In the genomic region with DNA sequence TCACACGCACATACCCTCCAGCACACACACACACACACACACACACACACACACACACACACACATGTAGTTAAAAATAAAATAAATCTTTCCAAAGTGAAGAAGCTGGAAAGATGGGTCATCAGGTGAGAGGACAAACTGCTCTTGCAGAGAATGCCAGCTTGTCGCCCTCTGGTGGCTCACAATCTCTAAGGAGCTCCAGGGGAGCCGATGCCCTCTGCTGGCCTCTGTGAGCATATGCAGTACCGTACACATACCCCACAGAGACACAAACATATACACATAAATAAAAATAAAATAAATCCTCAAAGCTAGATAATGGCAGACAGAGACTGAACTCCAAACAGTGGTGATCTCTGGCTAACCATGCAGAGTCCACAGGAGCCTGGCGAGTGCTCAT, we compare ENCODE assay signal across 9 mouse cellular contexts.
DNase-seq lines count a peak whose midpoint lies in the region; ATAC-seq and TF ChIP-seq lines count a peak whose summit lies in the region.
"Had no signal": no experiment of that assay in that cellular context is flagged by ENCODE, and none has a peak within 500 bp of the region (broad histone marks: within the 10 kb centered on the region; RNA-seq: fewer than 3 reads in every experiment).

No protein-coding gene starts in this region.

- H3K4me1 ChIP-seq in lung, embryonic 14.5 days (ENCODE audit: insufficient read depth): no peaks in the 10 kb centered on the region
- no peaks in the 10 kb centered on the region for H3K4me1 ChIP-seq in bone marrow macrophage, adult 2 months (ENCODE audit: control insufficient read depth, insufficient read depth, low read length)
- no peaks in the 10 kb centered on the region for H3K4me1 ChIP-seq in lung, postnatal 0 days (ENCODE audit: insufficient read depth, low read depth, low read length)
- H3K4me1 ChIP-seq: limb, embryonic 12.5 days had no signal

- H3K4me2 ChIP-seq in lung, embryonic 14.5 days: no peak overlapping the region
- H3K4me2 ChIP-seq in lung, postnatal 0 days (replicated peaks; ENCODE audit: low read depth, low read length): no peak overlapping the region
- H3K4me2 ChIP-seq: limb, embryonic 12.5 days had no signal

- peak; percentile 67 for TF ChIP-seq CTCF in lung, embryonic 14.5 days (IDR thresholded peaks at IDR 0.05; ENCODE audit: low read depth)
- peak; percentile 65; the same call in 1 of the 2 replicates for TF ChIP-seq CTCF in bone marrow macrophage, adult 2 months (IDR thresholded peaks at IDR 0.05; ENCODE audit: low read depth, low read length)
- peak; percentile 70 for TF ChIP-seq CTCF in lung, postnatal 0 days (IDR thresholded peaks at IDR 0.05)

- TF ChIP-seq EP300 in lung, postnatal 0 days (IDR thresholded peaks at IDR 0.05): no peak

- no peak overlapping the region for H3K4me3 ChIP-seq in lung, embryonic 14.5 days (ENCODE audit: low read depth, low read length)
- H3K4me3 ChIP-seq in bone marrow macrophage, adult 2 months (ENCODE audit: insufficient read depth, low read length): no peak overlapping the region
- H3K4me3 ChIP-seq in lung, postnatal 0 days (ENCODE audit: low read depth, low read length): no peak overlapping the region
- H3K4me3 ChIP-seq: limb, embryonic 12.5 days had no signal

- no peaks in the 10 kb centered on the region for H3K27me3 ChIP-seq in lung, embryonic 14.5 days (ENCODE audit: insufficient read depth, low read length)
- H3K27me3 ChIP-seq in lung, postnatal 0 days (replicated peaks; ENCODE audit: insufficient read depth, low read length): no peaks in the 10 kb centered on the region
- H3K27me3 ChIP-seq: limb, embryonic 12.5 days had no signal

- H3K9me3 ChIP-seq in lung, embryonic 14.5 days (ENCODE audit: low read depth, low read length): no peaks in the 10 kb centered on the region
- H3K9me3 ChIP-seq in lung, postnatal 0 days (ENCODE audit: low read length): no peaks in the 10 kb centered on the region
- H3K9me3 ChIP-seq: limb, embryonic 12.5 days had no signal

- DNase-seq in embryo, embryonic 10 days (ENCODE audit: low spot score): peak; percentile 45
- no peak for DNase-seq in embryo, embryonic 9.5 days (ENCODE audit: extremely low spot score)
- peak; percentile 61 for DNase-seq in lung, embryonic 14.5 days
- no peak for DNase-seq in lung, postnatal 25 days (ENCODE audit: low spot score)
- DNase-seq in lung, postnatal 0 days (ENCODE audit: low spot score): peak; percentile 21
- DNase-seq in ovary, postnatal 14 days (ENCODE audit: low spot score): no peak
- DNase-seq in frontal cortex, adult 2 months (ENCODE audit: extremely low spot score in 1 of 2, low spot score in 1 of 2): no peak

- H3K9ac ChIP-seq in lung, embryonic 14.5 days: no peak overlapping the region
- no peak overlapping the region for H3K9ac ChIP-seq in lung, postnatal 0 days (replicated peaks; ENCODE audit: low read depth)
- H3K9ac ChIP-seq: limb, embryonic 12.5 days had no signal

- ATAC-seq in lung, embryonic 14.5 days (ENCODE audit: insufficient read depth): no peak
- ATAC-seq in lung, postnatal 0 days: no peak

- WGBS in lung, embryonic 14.5 days: 91% methylated on average over 5 of the region's 5 CpGs
- 91% methylated on average over 5 of the region's 5 CpGs for WGBS in lung, postnatal 0 days

- peaks cover 49% of the 10 kb centered on the region for H3K36me3 ChIP-seq in lung, embryonic 14.5 days (ENCODE audit: insufficient read depth)
- no peaks in the 10 kb centered on the region for H3K36me3 ChIP-seq in lung, postnatal 0 days (ENCODE audit: insufficient read depth, low read length)

- no peak overlapping the region for H3K27ac ChIP-seq in lung, embryonic 14.5 days (ENCODE audit: low read depth)
- no peak overlapping the region for H3K27ac ChIP-seq in bone marrow macrophage, adult 2 months (ENCODE audit: insufficient read depth, low read depth, low read length)
- H3K27ac ChIP-seq in lung, postnatal 0 days (ENCODE audit: low read length): no peak overlapping the region
- H3K27ac ChIP-seq: limb, embryonic 12.5 days had no signal

- no peak for TF ChIP-seq POLR2A in bone marrow macrophage, adult 2 months (IDR thresholded peaks at IDR 0.05; ENCODE audit: borderline replicate concordance, low read depth, low read length)

Comparison
In these comparisons a context has a peak if more than half of its experiments do, and no peak if none do; other contexts are left out.
1. DNase-seq: peak in embryo, embryonic 10 days (single experiment), lung, embryonic 14.5 days (single experiment) and lung, postnatal 0 days (single experiment); none in embryo, embryonic 9.5 days (single experiment), lung, postnatal 25 days (single experiment), ovary, postnatal 14 days (single experiment) and frontal cortex, adult 2 months (0 of 2).
2. Peak in every context shown above with its lines, with median percentiles within 50 percentile points of each other: CTCF ChIP-seq.